In genomic region chr16:97751884-97752283, GRCm38 (mm10) we compare ENCODE assay signal across 8 mouse cellular contexts. TPM values are rescaled to one million over a fixed set of nuclear protein-coding genes. Genes with fewer than 3 reads are reported as not detected.
DNase-seq lines count a peak whose midpoint lies in the region; ATAC-seq lines count a peak whose summit lies in the region.

No protein-coding gene starts in this region.

- H3K9me3 ChIP-seq in intestine, embryonic 14.5 days (ENCODE audit: control insufficient read depth, low read length), result no peaks in the 10 kb centered on the region
- H3K9me3 ChIP-seq in forebrain, embryonic 13.5 days (replicated peaks), result no peaks in the 10 kb centered on the region

- peak; percentile 43 for DNase-seq in embryo, embryonic 10 days (ENCODE audit: low spot score)
- DNase-seq in embryo, embryonic 9.5 days (ENCODE audit: extremely low spot score), result no peak
- peak; percentile 90 for DNase-seq in adrenal gland, postnatal 14 days
- DNase-seq in intestine, embryonic 14.5 days (ENCODE audit: low spot score), result no peak
- peak; percentile 73 for DNase-seq in lung, postnatal 14 days
- no peak for DNase-seq in left cerebral cortex, postnatal 36 days (ENCODE audit: low spot score in 2 of 2)

- H3K27me3 ChIP-seq in intestine, embryonic 14.5 days (replicated peaks; ENCODE audit: control insufficient read depth, insufficient read depth, low read length), result no peaks in the 10 kb centered on the region
- no peaks in the 10 kb centered on the region for H3K27me3 ChIP-seq in forebrain, embryonic 13.5 days

- ATAC-seq in intestine, embryonic 14.5 days (replicated peaks; ENCODE audit: low FRiP score, low TSS enrichment, low read depth), result peak; percentile 58; the same call in 1 of the 2 replicates
- no peak for ATAC-seq in forebrain, embryonic 13.5 days
- ATAC-seq in erythroblast, adult 5-6 weeks (replicated peaks; ENCODE audit: low FRiP score, poor library complexity, severe bottlenecking), result no peak

- intact Hi-C loops in left cerebral cortex, postnatal 36 days (cut with DNase I), result no loop called here

- H3K4me2 ChIP-seq in intestine, embryonic 14.5 days (ENCODE audit: low read length), result no peak overlapping the region
- no peak overlapping the region for H3K4me2 ChIP-seq in forebrain, embryonic 13.5 days

- H3K27ac ChIP-seq in intestine, embryonic 14.5 days (ENCODE audit: low read depth), result no peak overlapping the region
- H3K27ac ChIP-seq in forebrain, embryonic 13.5 days, result no peak overlapping the region

- 16% methylated on average over 8 of the region's 8 CpGs for WGBS in intestine, embryonic 14.5 days
- WGBS in forebrain, embryonic 13.5 days, result 89% methylated on average over 8 of the region's 8 CpGs

- H3K4me1 ChIP-seq in intestine, embryonic 14.5 days (replicated peaks; ENCODE audit: control insufficient read depth, insufficient read depth, low read length), result peaks cover 7% of the 10 kb centered on the region
- no peaks in the 10 kb centered on the region for H3K4me1 ChIP-seq in forebrain, embryonic 13.5 days

- H3K4me3 ChIP-seq in intestine, embryonic 14.5 days (ENCODE audit: low read depth, low read length), result no peak overlapping the region
- no peak overlapping the region for H3K4me3 ChIP-seq in forebrain, embryonic 13.5 days

- H3K36me3 ChIP-seq in intestine, embryonic 14.5 days (ENCODE audit: control insufficient read depth, insufficient read depth, low read length), result peaks cover 5% of the 10 kb centered on the region; the same call in 1 of the 2 replicates
- no peaks in the 10 kb centered on the region for H3K36me3 ChIP-seq in forebrain, embryonic 13.5 days (ENCODE audit: poor library complexity, severe bottlenecking)

- H3K9ac ChIP-seq in intestine, embryonic 14.5 days (ENCODE audit: low read length), result no peak overlapping the region
- no peak overlapping the region for H3K9ac ChIP-seq in forebrain, embryonic 13.5 days

RNA-seq across cellular contexts. Expression of gene Ripk4, which starts 11.7 kb away (rescaled TPM):
- 0.70 and 1.0 TPM in 2 replicates for total RNA-seq in adrenal gland, postnatal 14 days (2021)
- polyA plus RNA-seq in intestine, embryonic 14.5 days (2014; fragmentation: Nextera tagmentation; extraction: Ambion mirVana), result 16.3 and 20.0 TPM in 2 replicates
- 0.25 and 0.33 TPM in 2 replicates for polyA plus RNA-seq in forebrain, embryonic 13.5 days (2015; fragmentation: Nextera tagmentation; extraction: Ambion mirVana)
- under 1 TPM; 0.27 to 0.52 TPM for total RNA-seq in left cerebral cortex, postnatal 36 days (2021)
- not detected in 2 replicates for total RNA-seq in erythroblast, adult 5-6 weeks (2015; ENCODE audit: low replicate concordance)
- total RNA-seq in erythroblast, adult 5-6 weeks (2017; ENCODE audit: low replicate concordance), result not detected in 2 replicates

Comparison
In these comparisons a context has a peak if more than half of its experiments do, and no peak if none do; other contexts are left out.
1. DNase-seq: peak in embryo, embryonic 10 days (single experiment), adrenal gland, postnatal 14 days (single experiment) and lung, postnatal 14 days (single experiment); none in embryo, embryonic 9.5 days (single experiment), intestine, embryonic 14.5 days (single experiment) and left cerebral cortex, postnatal 36 days (0 of 2).